Mouse (Mus musculus) limb, embryonic 14.5 days (tissue): ENCODE data around the gene Rpl9-ps1. TPM values are rescaled to one million over a fixed set of nuclear protein-coding genes. Genes with fewer than 3 reads are reported as not detected.

Experiments
- ATAC-seq: fragments of 200-750 bp; cut with Nextera tagmentation; 2 replicates; pipeline ENCODE4 v1.8.0; 2017; ENCODE audit warnings: low read depth, moderate number of reproducible peaks, moderate TSS enrichment; ENCODE audit not compliant: low FRiP score
- DNase-seq: peaks from one replicate; pipeline ENCODE4 v3.0.0-alpha.2; 2015; ENCODE audit warnings: low spot score
- H3K27ac ChIP-seq: fragments of 300-500 bp; sonication (generic); replicated peaks from 2 replicates; pipeline ENCODE4 v1.5.1; 2014; ENCODE audit warnings: low read depth, mild to moderate bottlenecking, low read length, moderate library complexity, mixed read lengths
- H3K27me3 ChIP-seq: fragments of 300-500 bp; sonication (generic); 2 replicates; pipeline ENCODE4 v1.6.1; 2014; ENCODE audit warnings: low read length, mixed read lengths; ENCODE audit not compliant: control insufficient read depth, insufficient read depth
- H3K36me3 ChIP-seq: fragments of 300-500 bp; sonication (generic); 2 replicates; pipeline ENCODE4 v1.6.1; 2014; ENCODE audit warnings: mild to moderate bottlenecking, low read length, moderate library complexity, mixed read lengths; ENCODE audit not compliant: control insufficient read depth, insufficient read depth
- H3K4me1 ChIP-seq: fragments of 300-500 bp; sonication (generic); 2 replicates; pipeline ENCODE4 v1.6.1; 2014; ENCODE audit warnings: antibody characterized with exemption, low read length, mixed read lengths; ENCODE audit not compliant: control insufficient read depth, insufficient read depth
- H3K4me2 ChIP-seq: fragments of 300-500 bp; sonication (generic); replicated peaks from 2 replicates; pipeline ENCODE4 v1.6.1; 2014; ENCODE audit warnings: low read depth, mild to moderate bottlenecking, low read length, moderate library complexity; ENCODE audit not compliant: severe bottlenecking
- H3K4me3 ChIP-seq: fragments of 300-500 bp; sonication (generic); replicated peaks from 2 replicates; pipeline ENCODE4 v1.5.1; 2014; ENCODE audit warnings: low read length
- H3K9ac ChIP-seq: fragments of 300-500 bp; sonication (generic); 2 replicates; pipeline ENCODE4 v1.6.1; 2014; ENCODE audit warnings: mild to moderate bottlenecking, low read depth, low read length, moderate library complexity; ENCODE audit not compliant: severe bottlenecking
- H3K9me3 ChIP-seq: fragments of 300-500 bp; sonication (generic); 2 replicates; pipeline ENCODE4 v1.6.1; 2016; ENCODE audit warnings: low read length; ENCODE audit not compliant: control insufficient read depth
- POLR2A ChIP-seq: fragments of 200-500 bp; IDR thresholded peaks from 2 replicates; pipeline ENCODE4 v1.8.0; 2012; ENCODE audit warnings: inconsistent platforms, mild to moderate bottlenecking, moderate library complexity, borderline replicate concordance; ENCODE audit not compliant: insufficient read depth, insufficient read length; ENCODE audit errors: extremely low read depth
- WGBS: fragments of 180-500 bp; shearing (Covaris S2); extraction: QIAGEN DNeasy Blood & Tissue Kit; methylation state at CpG from one replicate; pipeline ENCODE4 v1.1.7; 2014; 5-methylcytosine and 5-hydroxymethylcytosine counted together
- polyA plus RNA-seq, 2 experiments: library from polyadenylated mRNA; depleted of rRNA in 1 of 2; stranded (reverse) in 1 of 2; unstranded in 1 of 2; fragments of >200 nt; fragmentation: Nextera tagmentation in 1 of 2; extraction: Ambion mirVana in 1 of 2; gene quantifications; 2 replicates each; pipeline versions ENCODE4 v1.2.1 to v1.2.3; 2012 to 2014

Rpl9-ps1 gene
- polyA plus RNA-seq, 2 experiments: not detected

GRCm38 (mm10) chr11:83646356-83647149 is 1.1 kb upstream of the Rpl9-ps1 start:
- DNase-seq: no peak
- H3K27me3 ChIP-seq: no peaks in the 10 kb centered on the region
- H3K27ac ChIP-seq: no peak overlapping the region
- H3K9ac ChIP-seq: no peak overlapping the region
- no peak for ATAC-seq
- 91% methylated on average over 6 of the region's 6 CpGs for WGBS
- no peak overlapping the region for H3K4me3 ChIP-seq
- TF ChIP-seq POLR2A: no peak
- no peaks in the 10 kb centered on the region for H3K4me1 ChIP-seq
- H3K4me2 ChIP-seq: no peak overlapping the region
- H3K36me3 ChIP-seq: no peaks in the 10 kb centered on the region
- H3K9me3 ChIP-seq: no peaks in the 10 kb centered on the region

GRCm38 (mm10) chr11:83641216-83641615 is 4.2 kb downstream of the Rpl9-ps1 start:
- ATAC-seq (no peak), DNase-seq (no peak)
- whole genome bisulfite sequencing: 82% methylated on average over 2 of the region's 2 CpGs
- no peak overlapping the region for H3K4me2 ChIP-seq
- H3K4me1 ChIP-seq: no peaks in the 10 kb centered on the region
- no peak overlapping the region for H3K4me3 ChIP-seq
- no peak overlapping the region for H3K9ac ChIP-seq
- H3K27ac ChIP-seq: no peak overlapping the region
- no peaks in the 10 kb centered on the region for H3K9me3 ChIP-seq
- H3K27me3 ChIP-seq: no peaks in the 10 kb centered on the region
- TF ChIP-seq POLR2A: no peak
- no peaks in the 10 kb centered on the region for H3K36me3 ChIP-seq

- no peaks in the 10 kb centered on the region for H3K36me3 ChIP-seq
- no peaks in the 10 kb centered on the region for H3K9me3 ChIP-seq
- no peaks in the 10 kb centered on the region for H3K4me1 ChIP-seq
- no peak overlapping the region for H3K27ac ChIP-seq
- H3K4me3 ChIP-seq: no peak overlapping the region
- ATAC-seq (no peak), DNase-seq (no peak)
- TF ChIP-seq POLR2A: no peak
- WGBS: 83% methylated on average over 5 of the region's 5 CpGs
- no peak overlapping the region for H3K9ac ChIP-seq
- H3K27me3 ChIP-seq: no peaks in the 10 kb centered on the region
- no peak overlapping the region for H3K4me2 ChIP-seq
Observed at GRCm38 (mm10) chr11:83640141-83640540, 5.3 kb downstream of the Rpl9-ps1 start.

- DNase-seq: no peak
- H3K27me3 ChIP-seq: no peaks in the 10 kb centered on the region
- H3K27ac ChIP-seq: no peak overlapping the region
- H3K9me3 ChIP-seq: no peaks in the 10 kb centered on the region
- no peaks in the 10 kb centered on the region for H3K4me1 ChIP-seq
- H3K4me3 ChIP-seq: no peak overlapping the region
- no peak overlapping the region for H3K4me2 ChIP-seq
- no peaks in the 10 kb centered on the region for H3K36me3 ChIP-seq
- H3K9ac ChIP-seq: no peak overlapping the region
- whole genome bisulfite sequencing: 66% methylated on average over 3 of the region's 3 CpGs
- ATAC-seq: no peak
- no peak for TF ChIP-seq POLR2A
Observed at GRCm38 (mm10) chr11:83639533-83639932, 5.9 kb downstream of the Rpl9-ps1 start.

GRCm38 (mm10) chr11:83638934-83639333 is 6.5 kb downstream of the Rpl9-ps1 start:
- WGBS: 60% methylated on average over 2 of the region's 2 CpGs
- Histone ChIP-seq H3K27me3 (no peaks in the 10 kb centered on the region), H3K36me3 (no peaks in the 10 kb centered on the region), H3K4me2 (no peak overlapping the region), H3K4me1 (no peaks in the 10 kb centered on the region), H3K27ac (no peak overlapping the region), H3K9me3 (no peaks in the 10 kb centered on the region), H3K9ac (no peak overlapping the region), H3K4me3 (no peak overlapping the region)
- TF ChIP-seq POLR2A: no peak
- no peak for ATAC-seq
- no peak for DNase-seq

GRCm38 (mm10) chr11:83636742-83637235 is 8.6 kb downstream of the Rpl9-ps1 start:
- Histone ChIP-seq H3K9ac (no peak overlapping the region), H3K4me3 (no peak overlapping the region), H3K4me2 (no peak overlapping the region), H3K9me3 (no peaks in the 10 kb centered on the region), H3K27me3 (no peaks in the 10 kb centered on the region), H3K4me1 (no peaks in the 10 kb centered on the region), H3K36me3 (no peaks in the 10 kb centered on the region), H3K27ac (no peak overlapping the region)
- no peak for TF ChIP-seq POLR2A
- DNase-seq (no peak), ATAC-seq (no peak)
- 79% methylated on average over 1 of the region's 1 CpGs for WGBS
